Mouse (Mus musculus): ENCODE measurements around the gene Hipk1.
"Not testable (repeated sequence)": the region's sequence is repeated elsewhere in the genome, so short reads cannot be mapped to it uniquely, and the experiment has no call there.

DNA sequence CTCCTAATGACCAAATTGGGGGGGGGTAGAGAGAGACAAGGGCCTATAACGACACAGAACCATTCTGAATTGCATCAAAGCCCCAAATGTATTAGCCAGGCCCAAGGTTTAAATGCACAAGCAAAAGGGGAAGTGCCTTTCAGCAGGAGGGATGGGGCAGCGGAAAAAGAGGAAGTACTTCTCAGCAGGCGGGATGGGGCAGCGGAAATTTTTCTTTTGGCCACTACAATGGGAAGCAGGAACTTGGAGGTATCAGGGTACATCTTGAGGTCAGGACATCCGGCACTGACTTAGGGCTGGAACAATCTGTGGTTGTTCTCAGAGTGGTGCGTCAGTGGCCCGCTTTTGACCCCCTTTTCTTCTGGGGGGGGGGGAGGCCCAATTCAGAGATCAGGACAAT lies 49.6 kb upstream of the Hipk1 start:
- not testable (repeated sequence) for TF ChIP-seq POLR2A (IDR thresholded peaks at IDR 0.05; ENCODE audit: low read depth, low read length); CTCF (IDR thresholded peaks at IDR 0.05; ENCODE audit: extremely low read depth, insufficient read length, insufficient replicate concordance, low read depth, low read length)
